Mouse (Mus musculus): Measurements from ENCODE around the gene Otud7b. TPM values are rescaled to one million over a fixed set of nuclear protein-coding genes. Genes with fewer than 3 reads are reported as not detected.

The Otud7b gene
- polyA plus RNA-seq, 1 experiment from 2014 or later: 20.7 TPM

GRCm38 (mm10) chr3:96091966-96092365 lies 12.4 kb upstream of the Otud7b start:
- Histone ChIP-seq H3K4me2 (ENCODE audit: low read length) (no peak overlapping the region), H3K27me3 (ENCODE audit: insufficient read depth, low read length) (no peaks in the 10 kb centered on the region), H3K9ac (ENCODE audit: low read depth, low read length) (no peak overlapping the region), H3K4me1 (replicated peaks; ENCODE audit: insufficient read depth, low read length) (no peaks in the 10 kb centered on the region), H3K27ac (no peak overlapping the region), H3K36me3 (ENCODE audit: insufficient read depth, low read length) (no peaks in the 10 kb centered on the region), H3K9me3 (replicated peaks; ENCODE audit: low read length) (no peaks in the 10 kb centered on the region), H3K4me3 (replicated peaks; ENCODE audit: low read depth, low read length) (no peak overlapping the region)
- 66% methylated on average over 6 of the region's 6 CpGs for whole genome bisulfite sequencing
- TF ChIP-seq CTCF (IDR thresholded peaks at IDR 0.05; ENCODE audit: low read depth): no peak
- no peak for ATAC-seq (replicated peaks; ENCODE audit: low FRiP score, low read depth)
- DNase-seq (ENCODE audit: low spot score): no peak

- Histone ChIP-seq H3K27ac (no peak overlapping the region), H3K4me3 (replicated peaks; ENCODE audit: low read depth, low read length) (no peak overlapping the region), H3K9ac (ENCODE audit: low read depth, low read length) (no peak overlapping the region), H3K36me3 (ENCODE audit: insufficient read depth, low read length) (no peaks in the 10 kb centered on the region), H3K27me3 (ENCODE audit: insufficient read depth, low read length) (no peaks in the 10 kb centered on the region), H3K9me3 (replicated peaks; ENCODE audit: low read length) (no peaks in the 10 kb centered on the region), H3K4me2 (ENCODE audit: low read length) (no peak overlapping the region), H3K4me1 (replicated peaks; ENCODE audit: insufficient read depth, low read length) (no peaks in the 10 kb centered on the region)
- TF ChIP-seq CTCF (IDR thresholded peaks at IDR 0.05; ENCODE audit: low read depth): no peak
- ATAC-seq (replicated peaks; ENCODE audit: low FRiP score, low read depth) (no peak), DNase-seq (ENCODE audit: low spot score) (no peak)
- 50% methylated on average over 13 of the region's 13 CpGs for WGBS
Observed at GRCm38 (mm10) chr3:96093509-96093908, 10.8 kb upstream of the Otud7b start.

GRCm38 (mm10) chr3:96094203-96094602 lies 10.1 kb upstream of the Otud7b start:
- H3K36me3 ChIP-seq (ENCODE audit: insufficient read depth, low read length): no peaks in the 10 kb centered on the region
- peak; percentile 33 for DNase-seq (ENCODE audit: low spot score)
- no peak for TF ChIP-seq CTCF (IDR thresholded peaks at IDR 0.05; ENCODE audit: low read depth)
- no peak overlapping the region for H3K9ac ChIP-seq (ENCODE audit: low read depth, low read length)
- peak; percentile 92 for ATAC-seq (replicated peaks; ENCODE audit: low FRiP score, low read depth)
- H3K4me3 ChIP-seq (replicated peaks; ENCODE audit: low read depth, low read length): no peak overlapping the region
- no peaks in the 10 kb centered on the region for H3K9me3 ChIP-seq (replicated peaks; ENCODE audit: low read length)
- no peak overlapping the region for H3K27ac ChIP-seq
- no peaks in the 10 kb centered on the region for H3K4me1 ChIP-seq (replicated peaks; ENCODE audit: insufficient read depth, low read length)
- WGBS: 55% methylated on average over 13 of the region's 13 CpGs
- H3K27me3 ChIP-seq (ENCODE audit: insufficient read depth, low read length): no peaks in the 10 kb centered on the region
- H3K4me2 ChIP-seq (ENCODE audit: low read length): no peak overlapping the region

GRCm38 (mm10) chr3:96098168-96098567 lies 6.2 kb upstream of the Otud7b start:
- Histone ChIP-seq H3K4me2 (ENCODE audit: low read length) (no peak overlapping the region), H3K36me3 (ENCODE audit: insufficient read depth, low read length) (no peaks in the 10 kb centered on the region), H3K9me3 (replicated peaks; ENCODE audit: low read length) (no peaks in the 10 kb centered on the region), H3K27ac (no peak overlapping the region), H3K27me3 (ENCODE audit: insufficient read depth, low read length) (no peaks in the 10 kb centered on the region), H3K4me1 (replicated peaks; ENCODE audit: insufficient read depth, low read length) (no peaks in the 10 kb centered on the region), H3K9ac (ENCODE audit: low read depth, low read length) (no peak overlapping the region), H3K4me3 (replicated peaks; ENCODE audit: low read depth, low read length) (no peak overlapping the region)
- DNase-seq (ENCODE audit: low spot score) (no peak), ATAC-seq (replicated peaks; ENCODE audit: low FRiP score, low read depth) (no peak)
- WGBS: 50% methylated on average over 4 of the region's 4 CpGs
- no peak for TF ChIP-seq CTCF (IDR thresholded peaks at IDR 0.05; ENCODE audit: low read depth)

- Histone ChIP-seq H3K27me3 (ENCODE audit: insufficient read depth, low read length) (no peaks in the 10 kb centered on the region), H3K36me3 (ENCODE audit: insufficient read depth, low read length) (no peaks in the 10 kb centered on the region), H3K4me3 (replicated peaks; ENCODE audit: low read depth, low read length) (no peak overlapping the region), H3K4me1 (replicated peaks; ENCODE audit: insufficient read depth, low read length) (no peaks in the 10 kb centered on the region), H3K9me3 (replicated peaks; ENCODE audit: low read length) (no peaks in the 10 kb centered on the region), H3K27ac (no peak overlapping the region), H3K4me2 (ENCODE audit: low read length) (no peak overlapping the region), H3K9ac (ENCODE audit: low read depth, low read length) (no peak overlapping the region)
- WGBS: 35% methylated on average over 7 of the region's 7 CpGs
- no peak for TF ChIP-seq CTCF (IDR thresholded peaks at IDR 0.05; ENCODE audit: low read depth)
- DNase-seq (ENCODE audit: low spot score) (peak; percentile 69), ATAC-seq (replicated peaks; ENCODE audit: low FRiP score, low read depth) (peak; percentile 42)
Observed at GRCm38 (mm10) chr3:96098616-96099267, 5.6 kb upstream of the Otud7b start.

- H3K9ac ChIP-seq (ENCODE audit: low read depth, low read length): no peak overlapping the region
- DNase-seq (ENCODE audit: low spot score): peak; percentile 82
- no peak overlapping the region; the same call in 1 of the 2 replicates for H3K4me3 ChIP-seq (replicated peaks; ENCODE audit: low read depth, low read length)
- no peak for ATAC-seq (replicated peaks; ENCODE audit: low FRiP score, low read depth)
- H3K36me3 ChIP-seq (ENCODE audit: insufficient read depth, low read length): no peaks in the 10 kb centered on the region
- 22% methylated on average over 14 of the region's 14 CpGs for WGBS
- H3K4me1 ChIP-seq (replicated peaks; ENCODE audit: insufficient read depth, low read length): peaks cover 10% of the 10 kb centered on the region
- H3K27me3 ChIP-seq (ENCODE audit: insufficient read depth, low read length): no peaks in the 10 kb centered on the region
- no peak overlapping the region for H3K27ac ChIP-seq
- H3K9me3 ChIP-seq (replicated peaks; ENCODE audit: low read length): no peaks in the 10 kb centered on the region
- H3K4me2 ChIP-seq (ENCODE audit: low read length): peak overlapping the region; percentile 40
- TF ChIP-seq CTCF (IDR thresholded peaks at IDR 0.05; ENCODE audit: low read depth): no peak
Observed at GRCm38 (mm10) chr3:96102100-96102872, 2.0 kb upstream of the Otud7b start.

Data from kidney, postnatal 0 days (tissue).